Mouse (Mus musculus) embryonic facial prominence, embryonic 12.5 days (tissue): ENCODE measurements around the gene Dok4. TPM values are rescaled to one million over a fixed set of nuclear protein-coding genes. Genes with fewer than 3 reads are reported as not detected.
"Not testable (repeated sequence)": the region's sequence is repeated elsewhere in the genome, so short reads cannot be mapped to it uniquely, and the experiment has no call there.

ENCODE experiments used
- ATAC-seq: fragments of 200-750 bp; cut with Nextera tagmentation; 2 replicates; pipeline ENCODE4 v1.8.0; 2017; ENCODE audit not compliant: insufficient number of reproducible peaks, insufficient read depth, low FRiP score, low TSS enrichment
- H3K27ac ChIP-seq: fragments of 300-500 bp; sonication (generic); 2 replicates; pipeline ENCODE4 v1.5.1; 2016; ENCODE audit warnings: mild to moderate bottlenecking
- H3K27me3 ChIP-seq: fragments of 300-500 bp; sonication (generic); 2 replicates; pipeline ENCODE4 v1.6.1; 2016; ENCODE audit warnings: mild to moderate bottlenecking, moderate library complexity
- H3K36me3 ChIP-seq: fragments of 300-500 bp; sonication (generic); 2 replicates; pipeline ENCODE4 v1.6.1; 2016; ENCODE audit warnings: mild to moderate bottlenecking
- H3K4me1 ChIP-seq: fragments of 300-500 bp; sonication (generic); 2 replicates; pipeline ENCODE4 v1.6.1; 2016
- H3K4me2 ChIP-seq: fragments of 300-500 bp; sonication (generic); replicated peaks from 2 replicates; pipeline ENCODE4 v1.6.1; 2016; ENCODE audit warnings: mild to moderate bottlenecking, moderate library complexity
- H3K4me3 ChIP-seq: fragments of 300-500 bp; sonication (generic); 2 replicates; pipeline ENCODE4 v1.5.1; 2016; ENCODE audit warnings: mild to moderate bottlenecking
- H3K9ac ChIP-seq: fragments of 300-500 bp; sonication (generic); 2 replicates; pipeline ENCODE4 v1.6.1; 2016; ENCODE audit warnings: mild to moderate bottlenecking, moderate library complexity
- H3K9me3 ChIP-seq: fragments of 300-500 bp; sonication (generic); 2 replicates; pipeline ENCODE4 v1.6.1; 2016; ENCODE audit warnings: mild to moderate bottlenecking, moderate library complexity
- WGBS: fragments of 180-500 bp; shearing (Covaris S2); methylation state at CpG from one replicate; pipeline ENCODE4 v1.1.7; 2016; 5-methylcytosine and 5-hydroxymethylcytosine counted together
- polyA plus RNA-seq: library from polyadenylated mRNA; unstranded; fragments of >200 nt; fragmentation: Nextera tagmentation; extraction: Ambion mirVana; gene quantifications from 2 replicates; pipeline ENCODE4 v1.2.1, GENCODE M21; 2016

Dok4 gene
- polyA plus RNA-seq, 1 experiment from 2014 or later: 25.1 TPM

- Histone ChIP-seq H3K36me3 (no peaks in the 10 kb centered on the region), H3K27me3 (no peaks in the 10 kb centered on the region), H3K9ac (peak within 1 kb of the TSS; percentile 91), H3K9me3 (no peaks in the 10 kb centered on the region), H3K4me3 (peak within 1 kb of the TSS; percentile 84), H3K4me2 (peak within 1 kb of the TSS; percentile 69), H3K27ac (peak within 1 kb of the TSS; percentile 77), H3K4me1 (peaks cover 10% of the 10 kb centered on the region)
- under 1% methylated on average over 82 of the region's 82 CpGs for WGBS
- peak; percentile 96 for ATAC-seq
Observed at GRCm38 (mm10) chr8:94837662-94838574, 38.2 kb downstream of the Dok4 start, which contains the start of the genes Coq9 and Ciapin1. Gene Coq9 (plus strand): TSS chr8:94838321. Gene Ciapin1 (minus strand): TSS chr8:94838358.

- no peak for ATAC-seq
- Histone ChIP-seq H3K27me3 (no peaks in the 10 kb centered on the region), H3K9ac (peak overlapping the region; percentile 91), H3K4me3 (peak overlapping the region; percentile 84), H3K9me3 (no peaks in the 10 kb centered on the region), H3K27ac (no peak overlapping the region), H3K4me1 (peaks cover 10% of the 10 kb centered on the region), H3K4me2 (peak overlapping the region; percentile 69), H3K36me3 (peaks cover 8% of the 10 kb centered on the region)
- 60% methylated on average over 11 of the region's 11 CpGs for WGBS
Observed at GRCm38 (mm10) chr8:94836456-94837240, 39.5 kb downstream of the Dok4 start.

- H3K4me3 ChIP-seq, H3K4me2 ChIP-seq, H3K9ac ChIP-seq, H3K27me3 ChIP-seq, H3K9me3 ChIP-seq, H3K27ac ChIP-seq, ATAC-seq: not testable (repeated sequence)
- peaks cover 10% of the 10 kb centered on the region for H3K4me1 ChIP-seq
- peaks cover 16% of the 10 kb centered on the region for H3K36me3 ChIP-seq
- 94% methylated on average over 13 of the region's 13 CpGs for WGBS
Observed at GRCm38 (mm10) chr8:94835751-94836150, 40.4 kb downstream of the Dok4 start.

GRCm38 (mm10) chr8:94833901-94834405 is 42.2 kb downstream of the Dok4 start:
- not testable (repeated sequence) for H3K4me2 ChIP-seq, H3K27ac ChIP-seq, ATAC-seq, H3K27me3 ChIP-seq, H3K9ac ChIP-seq, H3K9me3 ChIP-seq, H3K4me3 ChIP-seq
- Histone ChIP-seq H3K4me1 (peaks cover 10% of the 10 kb centered on the region), H3K36me3 (peaks cover 29% of the 10 kb centered on the region)
- 69% methylated on average over 7 of the region's 7 CpGs for WGBS

GRCm38 (mm10) chr8:94828284-94828683 is 47.8 kb downstream of the Dok4 start:
- Histone ChIP-seq H3K9me3 (no peaks in the 10 kb centered on the region), H3K36me3 (peaks cover 64% of the 10 kb centered on the region), H3K9ac (no peak overlapping the region), H3K4me2 (no peak overlapping the region), H3K4me1 (no peaks in the 10 kb centered on the region), H3K4me3 (no peak overlapping the region), H3K27ac (no peak overlapping the region), H3K27me3 (no peaks in the 10 kb centered on the region)
- WGBS: 90% methylated on average over 6 of the region's 6 CpGs
- no peak for ATAC-seq

- ATAC-seq: no peak
- no peak overlapping the region for H3K4me3 ChIP-seq
- H3K27me3 ChIP-seq: no peaks in the 10 kb centered on the region
- H3K9me3 ChIP-seq: no peaks in the 10 kb centered on the region
- H3K27ac ChIP-seq: no peak overlapping the region
- H3K36me3 ChIP-seq: peaks cover 68% of the 10 kb centered on the region
- no peaks in the 10 kb centered on the region for H3K4me1 ChIP-seq
- 96% methylated on average over 5 of the region's 5 CpGs for WGBS
- no peak overlapping the region for H3K4me2 ChIP-seq
- H3K9ac ChIP-seq: no peak overlapping the region
Observed at GRCm38 (mm10) chr8:94826210-94826609, 49.9 kb downstream of the Dok4 start.

- 86% methylated on average over 6 of the region's 6 CpGs for WGBS
- ATAC-seq: no peak
- no peaks in the 10 kb centered on the region for H3K4me1 ChIP-seq
- H3K9ac ChIP-seq: no peak overlapping the region
- no peak overlapping the region for H3K4me3 ChIP-seq
- H3K36me3 ChIP-seq: peaks cover 67% of the 10 kb centered on the region
- no peaks in the 10 kb centered on the region for H3K27me3 ChIP-seq
- no peak overlapping the region for H3K27ac ChIP-seq
- no peak overlapping the region for H3K4me2 ChIP-seq
- H3K9me3 ChIP-seq: no peaks in the 10 kb centered on the region
Observed at GRCm38 (mm10) chr8:94825170-94825569, 51.0 kb downstream of the Dok4 start.

- Histone ChIP-seq H3K4me1 (no peaks in the 10 kb centered on the region), H3K27me3 (no peaks in the 10 kb centered on the region), H3K27ac (no peak overlapping the region), H3K9me3 (no peaks in the 10 kb centered on the region), H3K36me3 (peaks cover 55% of the 10 kb centered on the region), H3K4me3 (no peak overlapping the region), H3K4me2 (no peak overlapping the region), H3K9ac (no peak overlapping the region)
- WGBS: 80% methylated on average over 23 of the region's 23 CpGs
- ATAC-seq: 0 out of 2 replicates have a peak, but pooled peaks have one; percentile 39
Observed at GRCm38 (mm10) chr8:94822637-94823560, 53.2 kb downstream of the Dok4 start.

GRCm38 (mm10) chr8:94821381-94821780 is 54.7 kb downstream of the Dok4 start:
- Histone ChIP-seq H3K27me3 (no peaks in the 10 kb centered on the region), H3K9me3 (no peaks in the 10 kb centered on the region), H3K4me3 (no peak overlapping the region), H3K4me1 (no peaks in the 10 kb centered on the region), H3K27ac (no peak overlapping the region), H3K4me2 (no peak overlapping the region), H3K9ac (no peak overlapping the region), H3K36me3 (peaks cover 43% of the 10 kb centered on the region)
- no peak for ATAC-seq
- WGBS: 92% methylated on average over 2 of the region's 2 CpGs

GRCm38 (mm10) chr8:94820553-94820952 is 55.6 kb downstream of the Dok4 start:
- Histone ChIP-seq H3K27ac (no peak overlapping the region), H3K27me3 (no peaks in the 10 kb centered on the region), H3K4me1 (no peaks in the 10 kb centered on the region), H3K4me3 (no peak overlapping the region), H3K9me3 (no peaks in the 10 kb centered on the region), H3K36me3 (peaks cover 39% of the 10 kb centered on the region), H3K9ac (no peak overlapping the region), H3K4me2 (no peak overlapping the region)
- 74% methylated on average over 7 of the region's 7 CpGs for WGBS
- no peak for ATAC-seq

- no peak for ATAC-seq
Observed at GRCm38 (mm10) chr8:94819671-94820179, 56.4 kb downstream of the Dok4 start.

More at GRCm38 (mm10) chr8:94819671-94820179, 56.4 kb downstream of the Dok4 start:
- H3K27ac ChIP-seq: no peak overlapping the region
- H3K4me1 ChIP-seq: no peaks in the 10 kb centered on the region
- H3K27me3 ChIP-seq: no peaks in the 10 kb centered on the region
- 81% methylated on average over 6 of the region's 6 CpGs for WGBS
- no peak overlapping the region for H3K4me3 ChIP-seq
- no peaks in the 10 kb centered on the region for H3K9me3 ChIP-seq
- H3K36me3 ChIP-seq: peaks cover 32% of the 10 kb centered on the region
- H3K4me2 ChIP-seq: no peak overlapping the region
- H3K9ac ChIP-seq: no peak overlapping the region
